ENCODE assay signal across 30 mouse cellular contexts in the genomic region with DNA sequence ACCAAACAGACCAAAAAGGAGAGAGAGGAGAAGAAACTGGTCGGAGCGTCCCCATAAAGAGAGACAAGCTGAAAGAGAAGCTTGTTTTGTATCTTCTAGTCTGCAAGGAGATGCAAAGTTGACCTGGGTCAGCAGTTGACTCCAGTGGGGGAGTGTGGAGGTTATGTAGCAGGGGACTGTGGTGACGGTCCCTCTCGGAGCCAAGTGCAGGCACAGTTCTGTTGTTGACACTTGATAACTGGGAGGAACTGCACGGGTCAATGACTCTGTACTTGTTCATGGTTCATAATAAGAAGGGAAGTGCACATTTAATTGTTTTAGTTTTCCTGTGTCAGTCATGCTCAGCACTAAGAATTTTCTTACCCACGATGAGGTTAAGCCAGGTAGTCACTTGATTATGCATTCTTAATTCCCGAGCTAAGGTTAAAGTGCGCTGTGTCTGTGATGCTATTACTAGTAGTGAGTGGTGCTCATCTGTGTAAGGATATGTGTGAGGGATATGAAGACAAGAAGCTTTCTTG. TPM values are rescaled to one million over a fixed set of nuclear protein-coding genes. Genes with fewer than 3 reads are reported as not detected.
A peak's percentile ranks its signal among the peaks of the same experiment; 100 is the strongest.
DNase-seq lines count a peak whose midpoint lies in the region; ATAC-seq and TF ChIP-seq lines count a peak whose summit lies in the region.
"Had no signal": no experiment of that assay in that cellular context is flagged by ENCODE, and none has a peak within 500 bp of the region (broad histone marks: within the 10 kb centered on the region; RNA-seq: fewer than 3 reads in every experiment).

No protein-coding gene starts in this region.

- H3K27ac ChIP-seq in kidney, postnatal 0 days = no peak overlapping the region
- H3K27ac ChIP-seq: forebrain, embryonic 15.5 days; heart, adult 2 months; heart, embryonic 13.5 days; hindbrain, embryonic 15.5 days; left cerebral cortex, adult 2 months; limb, embryonic 12.5 days; liver, embryonic 12.5 days; midbrain, embryonic 12.5 days; neural tube, embryonic 12.5 days had no signal

- H3K27me3 ChIP-seq in kidney, postnatal 0 days (ENCODE audit: insufficient read depth, low read length) = no peaks in the 10 kb centered on the region
- no peaks in the 10 kb centered on the region for H3K27me3 ChIP-seq in splenic B cell, adult 2 months (ENCODE audit: control insufficient read depth, insufficient read depth, low read length, poor library complexity, severe bottlenecking)
- H3K27me3 ChIP-seq: forebrain, embryonic 15.5 days; hindbrain, embryonic 15.5 days; limb, embryonic 12.5 days; liver, embryonic 12.5 days; megakaryocyte, embryonic 14.5 days; midbrain, embryonic 12.5 days; neural tube, embryonic 12.5 days had no signal

- H3K36me3 ChIP-seq in kidney, postnatal 0 days (ENCODE audit: insufficient read depth, low read length) = no peaks in the 10 kb centered on the region
- no peaks in the 10 kb centered on the region for H3K36me3 ChIP-seq in splenic B cell, adult 2 months (ENCODE audit: control insufficient read depth, insufficient read depth, low read length, poor library complexity, severe bottlenecking)
- H3K36me3 ChIP-seq: forebrain, embryonic 15.5 days; heart, embryonic 13.5 days; hindbrain, embryonic 15.5 days; limb, embryonic 12.5 days; liver, embryonic 12.5 days; midbrain, embryonic 12.5 days; neural tube, embryonic 12.5 days had no signal

- TF ChIP-seq CTCF in kidney, postnatal 0 days (IDR thresholded peaks at IDR 0.05; ENCODE audit: low read depth) = no peak

- no peaks in the 10 kb centered on the region for H3K4me1 ChIP-seq in kidney, postnatal 0 days (replicated peaks; ENCODE audit: insufficient read depth, low read length)
- H3K4me1 ChIP-seq: forebrain, embryonic 15.5 days; hindbrain, embryonic 15.5 days; limb, embryonic 12.5 days; liver, embryonic 12.5 days; midbrain, embryonic 12.5 days; neural tube, embryonic 12.5 days had no signal

- peak; percentile 10 to 21 for DNase-seq in kidney, adult 8-10 months
- DNase-seq in kidney, adult 18-20 months = no peak
- peak; percentile 22 to 49 for DNase-seq in spleen, postnatal 36 days (ENCODE audit: low spot score in 2 of 2)
- no peak for DNase-seq in spleen, postnatal 4 days (ENCODE audit: low spot score in 2 of 2)
- peak; percentile 21 for DNase-seq in kidney, postnatal 0 days (ENCODE audit: low spot score)
- peak; percentile 43 for DNase-seq in splenic B cell, adult 2 months (ENCODE audit: low read depth, low spot score)
- no peak for DNase-seq in heart, adult 9 months (ENCODE audit: low spot score in 2 of 2)
- no peak for DNase-seq in layer of hippocampus, postnatal 36 days
- DNase-seq: adrenal gland, adult 2 months; cerebellum, adult 9-10 months; cerebellum, postnatal 36 days; heart, adult 2 months; heart, postnatal 10 days; liver, postnatal 0 days; lung, postnatal 36 days; right cerebral cortex, postnatal 14 days; thymus, postnatal 4 days had no signal

- no peak overlapping the region for H3K4me2 ChIP-seq in kidney, postnatal 0 days (ENCODE audit: low read length)
- H3K4me2 ChIP-seq: forebrain, embryonic 15.5 days; heart, embryonic 13.5 days; hindbrain, embryonic 15.5 days; limb, embryonic 12.5 days; liver, embryonic 12.5 days; midbrain, embryonic 12.5 days; neural tube, embryonic 12.5 days had no signal

- no peak overlapping the region for H3K9ac ChIP-seq in kidney, postnatal 0 days (ENCODE audit: low read depth, low read length)
- H3K9ac ChIP-seq: forebrain, embryonic 15.5 days; heart, embryonic 13.5 days; hindbrain, embryonic 15.5 days; limb, embryonic 12.5 days; liver, embryonic 12.5 days; liver, postnatal 0 days; midbrain, embryonic 12.5 days; neural tube, embryonic 12.5 days had no signal

- H3K4me3 ChIP-seq in kidney, postnatal 0 days (replicated peaks; ENCODE audit: low read depth, low read length) = no peak overlapping the region
- H3K4me3 ChIP-seq: forebrain, embryonic 15.5 days; heart, adult 2 months; heart, embryonic 13.5 days; hindbrain, embryonic 15.5 days; left cerebral cortex, adult 2 months; limb, embryonic 12.5 days; liver, embryonic 12.5 days; megakaryocyte, embryonic 14.5 days; midbrain, embryonic 12.5 days; myocyte; neural tube, embryonic 12.5 days had no signal

- 37% methylated on average over 8 of the region's 8 CpGs for WGBS in kidney, postnatal 0 days

- H3K9me3 ChIP-seq in kidney, postnatal 0 days (replicated peaks; ENCODE audit: low read length) = no peaks in the 10 kb centered on the region
- H3K9me3 ChIP-seq: forebrain, embryonic 15.5 days; heart, embryonic 13.5 days; hindbrain, embryonic 15.5 days; limb, embryonic 12.5 days; liver, embryonic 12.5 days; midbrain, embryonic 12.5 days; neural tube, embryonic 12.5 days had no signal

- peak; percentile 68; the same call in 1 of the 2 replicates for ATAC-seq in kidney, postnatal 0 days (replicated peaks; ENCODE audit: low FRiP score, low read depth)
- ATAC-seq: activated CD4-positive, CD25-positive, alpha-beta regulatory T cell, adult 4 months; forebrain, embryonic 15.5 days; liver, embryonic 12.5 days; liver, postnatal 0 days had no signal

RNA-seq across cellular contexts. Expression of gene Mybpc1, which starts 30.8 kb away (rescaled TPM):
- polyA plus RNA-seq in kidney, postnatal 0 days (2015; fragmentation: Nextera tagmentation; extraction: Ambion mirVana) = 1.2 and 1.5 TPM in 2 replicates
- total RNA-seq in layer of hippocampus, postnatal 36 days (2021) = 1 to 10 TPM; 1.0 to 1.5 TPM
- total RNA-seq: hematopoietic stem cell, adult 5-6 weeks had no signal
- polyA plus RNA-seq: activated CD4-positive, CD25-positive, alpha-beta regulatory T cell, adult 4 months; small intestine, adult 2 months had no signal

Comparison
In these comparisons a context has a peak if more than half of its experiments do, and no peak if none do; other contexts are left out.
1. DNase-seq: peak in kidney, adult 8-10 months (2 of 2), spleen, postnatal 36 days (2 of 2), kidney, postnatal 0 days (single experiment) and splenic B cell, adult 2 months (single experiment); none in kidney, adult 18-20 months (single experiment), spleen, postnatal 4 days (0 of 2), heart, adult 9 months (0 of 2) and layer of hippocampus, postnatal 36 days (0 of 2).